Mouse (Mus musculus) heart, adult 8-10 months (tissue): Measurements from ENCODE around the gene Schip1. TPM values are rescaled to one million over a fixed set of nuclear protein-coding genes. Genes with fewer than 3 reads are reported as not detected.
A peak's percentile ranks its signal among the peaks of the same experiment; 100 is the strongest.
"Not testable (repeated sequence)": the region's sequence is repeated elsewhere in the genome, so short reads cannot be mapped to it uniquely, and the experiment has no call there.

Experiments used
- DNase-seq: peaks from one replicate; pipeline ENCODE4 v3.0.0; 2022; ENCODE audit warnings: low spot score
- total RNA-seq, 4 experiments: library from RNA; stranded (reverse); gene quantifications; 2 replicates each; pipeline ENCODE4 v1.2.4; 2022

The Schip1 gene
- 100 to 1,000 TPM; 148 to 166 (median 160) TPM for total RNA-seq

- DNase-seq: peak; percentile 9
Measured at GRCm38 (mm10) chr3:68064731-68065130, at the start of gene Schip1. TSS of gene Schip1 (plus strand) at chr3:68064802.

GRCm38 (mm10) chr3:68015786-68016185 is 48.8 kb upstream of the Schip1 start:
- DNase-seq: no peak

GRCm38 (mm10) chr3:68019401-68019800 is 45.2 kb upstream of the Schip1 start:
- no peak for DNase-seq

GRCm38 (mm10) chr3:68036097-68036496 is 28.5 kb upstream of the Schip1 start:
- DNase-seq: no peak

GRCm38 (mm10) chr3:68042951-68043350 is 21.7 kb upstream of the Schip1 start:
- DNase-seq: no peak

GRCm38 (mm10) chr3:68045475-68046416 is 18.9 kb upstream of the Schip1 start:
- peak; percentile 14 for DNase-seq

- DNase-seq: no peak
Measured at GRCm38 (mm10) chr3:68053538-68053937, 11.1 kb upstream of the Schip1 start.

GRCm38 (mm10) chr3:68055071-68055470 is 9.5 kb upstream of the Schip1 start:
- no peak for DNase-seq

- peak; percentile 79 for DNase-seq
Measured at GRCm38 (mm10) chr3:68056373-68057275, 8.0 kb upstream of the Schip1 start.

GRCm38 (mm10) chr3:68059162-68059800 is 5.3 kb upstream of the Schip1 start:
- DNase-seq: peak; percentile 6

GRCm38 (mm10) chr3:68071395-68072386 is 7.1 kb downstream of the Schip1 start:
- DNase-seq: no peak

GRCm38 (mm10) chr3:68077406-68077805 is 12.8 kb downstream of the Schip1 start:
- DNase-seq: no peak

- no peak for DNase-seq
Measured at GRCm38 (mm10) chr3:68085024-68085423, 20.4 kb downstream of the Schip1 start.

GRCm38 (mm10) chr3:68092108-68092507 is 27.5 kb downstream of the Schip1 start:
- DNase-seq: no peak

GRCm38 (mm10) chr3:68096724-68097431 is 32.3 kb downstream of the Schip1 start:
- no peak for DNase-seq

- DNase-seq: not testable (repeated sequence)
Measured at GRCm38 (mm10) chr3:68099561-68099960, 35.0 kb downstream of the Schip1 start.

- DNase-seq: no peak
Measured at GRCm38 (mm10) chr3:68101343-68101742, 36.7 kb downstream of the Schip1 start.

- DNase-seq: no peak
Measured at GRCm38 (mm10) chr3:68105081-68105685, 40.6 kb downstream of the Schip1 start.

GRCm38 (mm10) chr3:68121338-68121737 is 56.7 kb downstream of the Schip1 start:
- DNase-seq: peak; percentile 3
